Mouse (Mus musculus): Measurements from ENCODE around the gene Ppfia1. TPM values are rescaled to one million over a fixed set of nuclear protein-coding genes. Genes with fewer than 3 reads are reported as not detected.

Gene Ppfia1
- 17.1 and 19.1 TPM in 2 replicates for polyA plus RNA-seq (2012; rRNA removed)

GRCm38 (mm10) chr7:144553237-144554122 lies at the start of gene Ppfia1:
TSS of gene Ppfia1 (minus strand) at chr7:144553729.
- Histone ChIP-seq H3K36me3 (ENCODE audit: control insufficient read depth, insufficient read depth, low read length) (peaks cover under 1% of the 10 kb centered on the region; the same call in 1 of the 2 replicates), H3K4me3 (ENCODE audit: control insufficient read depth, low read depth, low read length) (peak within 1 kb of the TSS; percentile 98), H3K27ac (ENCODE audit: control insufficient read depth, insufficient read depth, low read depth, low read length) (peak within 1 kb of the TSS; percentile 59), H3K27me3 (ENCODE audit: control insufficient read depth, insufficient read depth, low read length) (no peaks in the 10 kb centered on the region), H3K4me1 (ENCODE audit: control insufficient read depth, insufficient read depth, low read length) (peaks cover 11% of the 10 kb centered on the region)
- TF ChIP-seq POLR2A (IDR thresholded peaks at IDR 0.05; ENCODE audit: control insufficient read depth, low read depth, low read length) (peak; percentile 72), CTCF (IDR thresholded peaks at IDR 0.05; ENCODE audit: control insufficient read depth, insufficient read depth, insufficient replicate concordance, low read depth, low read length) (no peak)

DNA sequence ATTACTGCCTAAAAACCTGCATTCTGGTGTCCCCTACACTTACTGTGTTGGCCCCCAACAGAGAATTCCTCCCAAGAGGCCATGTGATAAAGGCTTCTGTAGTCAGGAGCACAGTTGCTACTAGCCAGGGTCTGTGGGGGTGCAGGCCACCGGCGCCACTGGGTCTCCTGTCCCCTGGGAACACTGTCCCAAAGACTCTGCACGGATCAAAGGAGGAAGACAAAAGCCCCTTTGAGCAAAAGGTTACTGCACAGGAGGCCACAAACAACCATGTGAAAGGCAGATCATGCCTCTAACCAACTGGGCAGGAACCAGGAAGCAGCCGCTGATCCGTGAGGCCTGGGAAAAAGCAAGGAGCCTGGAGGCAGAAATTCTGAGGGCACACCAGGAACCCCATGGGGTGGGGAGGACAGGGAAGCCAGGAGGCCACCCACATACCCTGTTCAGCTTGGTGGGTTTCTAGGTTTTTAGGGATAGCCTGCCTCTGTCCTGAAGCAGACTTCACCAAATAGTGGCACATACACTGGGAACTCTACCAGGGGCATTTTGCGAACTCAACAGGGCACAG lies 46.9 kb upstream of the Ppfia1 start:
- H3K4me3 ChIP-seq (ENCODE audit: control insufficient read depth, low read depth, low read length) = no peak overlapping the region
- no peak overlapping the region for H3K27ac ChIP-seq (ENCODE audit: control insufficient read depth, insufficient read depth, low read depth, low read length)
- no peaks in the 10 kb centered on the region for H3K4me1 ChIP-seq (ENCODE audit: control insufficient read depth, insufficient read depth, low read length)
- TF ChIP-seq CTCF (IDR thresholded peaks at IDR 0.05; ENCODE audit: control insufficient read depth, insufficient read depth, insufficient replicate concordance, low read depth, low read length) (no peak), POLR2A (IDR thresholded peaks at IDR 0.05; ENCODE audit: control insufficient read depth, low read depth, low read length) (no peak)
- H3K36me3 ChIP-seq (ENCODE audit: control insufficient read depth, insufficient read depth, low read length) = no peaks in the 10 kb centered on the region
- no peaks in the 10 kb centered on the region for H3K27me3 ChIP-seq (ENCODE audit: control insufficient read depth, insufficient read depth, low read length)

DNA sequence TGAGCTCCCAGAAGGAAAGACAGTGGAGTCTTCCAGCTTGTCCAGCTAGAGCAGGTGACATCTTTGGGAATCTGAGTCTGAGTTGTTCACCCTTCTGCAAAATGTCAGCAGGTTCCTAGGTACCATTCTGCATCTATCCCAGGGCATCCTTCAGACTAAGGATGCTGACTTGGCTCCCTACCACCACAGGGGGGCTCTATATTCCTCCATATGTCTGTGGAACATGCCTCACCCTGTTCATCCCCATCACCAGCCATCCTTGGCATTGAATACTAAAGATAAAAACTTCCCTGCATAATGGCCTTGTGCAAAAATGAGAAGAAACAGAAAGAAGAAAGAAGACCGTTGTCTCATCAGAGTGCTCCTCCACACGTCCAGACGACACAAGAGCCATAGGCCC lies 36.0 kb upstream of the Ppfia1 start:
- Histone ChIP-seq H3K36me3 (ENCODE audit: control insufficient read depth, insufficient read depth, low read length) (no peaks in the 10 kb centered on the region), H3K27ac (ENCODE audit: control insufficient read depth, insufficient read depth, low read depth, low read length) (no peak overlapping the region)

GRCm38 (mm10) chr7:144587291-144587690 lies 33.8 kb upstream of the Ppfia1 start:
- no peak overlapping the region for H3K4me3 ChIP-seq (ENCODE audit: control insufficient read depth, low read depth, low read length)
- no peaks in the 10 kb centered on the region; the same call in 1 of the 2 replicates for H3K4me1 ChIP-seq (ENCODE audit: control insufficient read depth, insufficient read depth, low read length)
- H3K36me3 ChIP-seq (ENCODE audit: control insufficient read depth, insufficient read depth, low read length) = no peaks in the 10 kb centered on the region
- H3K27ac ChIP-seq (ENCODE audit: control insufficient read depth, insufficient read depth, low read depth, low read length) = no peak overlapping the region
- peak; percentile 24; the same call in 1 of the 2 replicates for TF ChIP-seq CTCF (IDR thresholded peaks at IDR 0.05; ENCODE audit: control insufficient read depth, insufficient read depth, insufficient replicate concordance, low read depth, low read length)
- TF ChIP-seq POLR2A (IDR thresholded peaks at IDR 0.05; ENCODE audit: control insufficient read depth, low read depth, low read length) = no peak
- H3K27me3 ChIP-seq (ENCODE audit: control insufficient read depth, insufficient read depth, low read length) = no peaks in the 10 kb centered on the region

More for the DNA sequence above, 36.0 kb upstream of the Ppfia1 start:
- H3K4me1 ChIP-seq (ENCODE audit: control insufficient read depth, insufficient read depth, low read length) = no peaks in the 10 kb centered on the region
- H3K27me3 ChIP-seq (ENCODE audit: control insufficient read depth, insufficient read depth, low read length) = no peaks in the 10 kb centered on the region
- TF ChIP-seq POLR2A (IDR thresholded peaks at IDR 0.05; ENCODE audit: control insufficient read depth, low read depth, low read length) = no peak
- TF ChIP-seq CTCF (IDR thresholded peaks at IDR 0.05; ENCODE audit: control insufficient read depth, insufficient read depth, insufficient replicate concordance, low read depth, low read length) = no peak
- H3K4me3 ChIP-seq (ENCODE audit: control insufficient read depth, low read depth, low read length) = no peak overlapping the region

- H3K4me1 ChIP-seq (ENCODE audit: control insufficient read depth, insufficient read depth, low read length) = peaks cover 9% of the 10 kb centered on the region
- H3K27ac ChIP-seq (ENCODE audit: control insufficient read depth, insufficient read depth, low read depth, low read length) = no peak overlapping the region
- no peak overlapping the region for H3K4me3 ChIP-seq (ENCODE audit: control insufficient read depth, low read depth, low read length)
- peak; percentile 79; the same call in 1 of the 2 replicates for TF ChIP-seq CTCF (IDR thresholded peaks at IDR 0.05; ENCODE audit: control insufficient read depth, insufficient read depth, insufficient replicate concordance, low read depth, low read length)
- no peak for TF ChIP-seq POLR2A (IDR thresholded peaks at IDR 0.05; ENCODE audit: control insufficient read depth, low read depth, low read length)
- no peaks in the 10 kb centered on the region for H3K27me3 ChIP-seq (ENCODE audit: control insufficient read depth, insufficient read depth, low read length)
- H3K36me3 ChIP-seq (ENCODE audit: control insufficient read depth, insufficient read depth, low read length) = no peaks in the 10 kb centered on the region
Observed at GRCm38 (mm10) chr7:144585648-144586047, 32.1 kb upstream of the Ppfia1 start.

DNA sequence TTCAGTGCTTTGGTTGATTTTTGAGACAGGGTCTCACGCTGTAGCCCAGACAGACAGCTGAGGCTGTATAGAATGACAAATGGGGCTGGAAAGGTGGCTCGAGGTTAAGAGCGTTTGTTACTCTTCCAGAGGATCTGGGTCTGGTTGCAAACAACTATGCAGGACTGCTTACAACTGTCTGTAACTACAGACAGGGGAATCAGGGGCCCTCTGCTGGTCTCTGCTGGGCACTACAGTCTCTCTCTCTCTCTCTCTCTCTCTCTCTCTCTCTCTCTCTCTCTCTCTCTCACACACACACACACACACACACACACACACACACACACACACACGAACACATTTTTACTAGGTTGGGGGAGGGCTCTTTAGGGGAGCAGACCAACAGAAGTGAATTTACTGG lies 30.1 kb upstream of the Ppfia1 start:
- H3K27ac ChIP-seq (ENCODE audit: control insufficient read depth, insufficient read depth, low read depth, low read length) = no peak overlapping the region
- H3K4me3 ChIP-seq (ENCODE audit: control insufficient read depth, low read depth, low read length) = no peak overlapping the region
- H3K4me1 ChIP-seq (ENCODE audit: control insufficient read depth, insufficient read depth, low read length) = peaks cover 16% of the 10 kb centered on the region
- no peaks in the 10 kb centered on the region for H3K27me3 ChIP-seq (ENCODE audit: control insufficient read depth, insufficient read depth, low read length)
- TF ChIP-seq POLR2A (IDR thresholded peaks at IDR 0.05; ENCODE audit: control insufficient read depth, low read depth, low read length) (no peak), CTCF (IDR thresholded peaks at IDR 0.05; ENCODE audit: control insufficient read depth, insufficient read depth, insufficient replicate concordance, low read depth, low read length) (no peak)
- H3K36me3 ChIP-seq (ENCODE audit: control insufficient read depth, insufficient read depth, low read length) = no peaks in the 10 kb centered on the region

DNA sequence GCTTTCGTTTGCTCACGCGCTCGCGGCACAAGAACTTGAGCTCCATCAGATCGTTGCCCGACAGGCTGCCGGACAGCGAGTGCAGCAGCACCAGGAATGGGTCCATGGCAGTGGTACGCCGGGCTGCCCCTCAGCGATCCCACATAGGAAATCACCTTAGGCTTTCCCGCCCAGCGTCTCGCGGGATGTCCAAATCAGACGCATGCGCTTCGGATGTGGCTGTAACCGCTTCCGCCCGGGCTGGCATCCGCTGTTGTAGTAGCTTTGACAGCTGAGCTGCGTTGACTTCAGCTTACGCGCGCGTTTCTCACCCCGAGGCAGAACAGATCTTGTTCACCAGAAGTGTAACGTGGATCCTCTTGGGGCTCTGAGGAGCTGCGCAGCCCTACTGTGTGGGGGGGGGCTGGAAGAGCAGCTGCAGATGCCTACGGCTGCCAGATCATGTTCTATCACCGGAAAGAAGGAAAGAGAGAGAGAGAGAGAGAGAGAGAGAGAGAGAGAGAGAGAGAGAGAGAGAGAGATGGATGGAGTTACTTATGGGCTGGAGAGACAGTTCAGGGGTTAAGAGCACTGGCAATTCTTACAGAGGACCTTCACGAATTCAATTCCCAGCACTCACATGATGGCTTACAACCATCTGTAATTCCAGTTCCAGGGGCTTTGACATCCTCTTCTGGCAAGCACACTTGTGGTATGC lies 28.9 kb upstream of the Ppfia1 start, which contains the start of gene Fadd:
Gene Fadd, minus strand, starts transcription at position 180 of the 697 bp plus-strand sequence.
- Histone ChIP-seq H3K27me3 (ENCODE audit: control insufficient read depth, insufficient read depth, low read length) (no peaks in the 10 kb centered on the region), H3K36me3 (ENCODE audit: control insufficient read depth, insufficient read depth, low read length) (no peaks in the 10 kb centered on the region), H3K4me3 (ENCODE audit: control insufficient read depth, low read depth, low read length) (peak within 1 kb of the TSS; percentile 96), H3K27ac (ENCODE audit: control insufficient read depth, insufficient read depth, low read depth, low read length) (peak within 1 kb of the TSS; percentile 92), H3K4me1 (ENCODE audit: control insufficient read depth, insufficient read depth, low read length) (peaks cover 16% of the 10 kb centered on the region)
- TF ChIP-seq CTCF (IDR thresholded peaks at IDR 0.05; ENCODE audit: control insufficient read depth, insufficient read depth, insufficient replicate concordance, low read depth, low read length) (no peak), POLR2A (IDR thresholded peaks at IDR 0.05; ENCODE audit: control insufficient read depth, low read depth, low read length) (peak; percentile 83)
